Mouse (Mus musculus): ENCODE measurements at regions not wholly inside any gene's neighbourhood (a gene's known extent, or its start where the extent isn't known, plus 50 kb on each side); places are given as distances from the start of the nearest gene placed in this dataset.

- DNase-seq (ENCODE audit: low read depth, low spot score), result no peak
These were observed 70.4 kb downstream of the Irx5 start for GRCm38 (mm10) chr8:92427801-92428200.

DNA sequence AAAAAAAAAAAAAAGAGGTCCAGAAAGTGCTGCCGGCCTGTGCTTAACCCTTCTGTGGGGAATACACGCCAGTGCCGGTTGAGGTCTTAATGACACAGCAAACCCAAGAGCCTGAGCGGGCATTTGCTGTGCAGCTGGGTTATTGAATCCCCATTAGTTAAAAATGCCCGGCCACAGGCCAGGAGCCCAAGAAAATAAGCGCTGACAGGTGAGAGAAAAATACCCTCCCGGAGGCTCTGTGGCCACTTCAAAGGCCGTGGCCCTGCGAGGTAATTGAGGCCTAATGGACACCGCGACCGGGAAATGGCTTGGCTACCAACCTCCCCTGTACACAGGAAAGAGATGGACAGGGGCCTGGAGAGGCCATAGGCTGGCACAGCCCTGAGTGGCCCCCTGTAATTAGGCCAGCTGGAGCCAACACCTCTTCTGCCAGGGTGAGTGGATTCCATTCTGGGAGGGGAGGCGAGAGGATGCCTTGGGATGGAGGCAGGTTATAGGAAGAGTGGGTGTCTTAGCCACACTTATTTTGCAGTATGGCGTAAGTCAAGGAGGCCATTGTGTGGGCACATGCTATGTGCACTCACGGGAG is 79.7 kb downstream of the Irx5 start:
- no peak for DNase-seq (ENCODE audit: low read depth, low spot score)

- no peak for DNase-seq (ENCODE audit: low read depth, low spot score)
These were observed 80.9 kb downstream of the Irx5 start for GRCm38 (mm10) chr8:92438294-92438693.

GRCm38 (mm10) chr8:92439713-92440436 is 82.5 kb downstream of the Irx5 start:
- DNase-seq (ENCODE audit: low read depth, low spot score), result no peak

- no peak for DNase-seq (ENCODE audit: low read depth, low spot score)
These were observed 84.7 kb downstream of the Irx5 start for GRCm38 (mm10) chr8:92442086-92442485.

- no peak for DNase-seq (ENCODE audit: low read depth, low spot score)
These were observed 101.9 kb downstream of the Irx5 start for GRCm38 (mm10) chr8:92459291-92459690.

DNA sequence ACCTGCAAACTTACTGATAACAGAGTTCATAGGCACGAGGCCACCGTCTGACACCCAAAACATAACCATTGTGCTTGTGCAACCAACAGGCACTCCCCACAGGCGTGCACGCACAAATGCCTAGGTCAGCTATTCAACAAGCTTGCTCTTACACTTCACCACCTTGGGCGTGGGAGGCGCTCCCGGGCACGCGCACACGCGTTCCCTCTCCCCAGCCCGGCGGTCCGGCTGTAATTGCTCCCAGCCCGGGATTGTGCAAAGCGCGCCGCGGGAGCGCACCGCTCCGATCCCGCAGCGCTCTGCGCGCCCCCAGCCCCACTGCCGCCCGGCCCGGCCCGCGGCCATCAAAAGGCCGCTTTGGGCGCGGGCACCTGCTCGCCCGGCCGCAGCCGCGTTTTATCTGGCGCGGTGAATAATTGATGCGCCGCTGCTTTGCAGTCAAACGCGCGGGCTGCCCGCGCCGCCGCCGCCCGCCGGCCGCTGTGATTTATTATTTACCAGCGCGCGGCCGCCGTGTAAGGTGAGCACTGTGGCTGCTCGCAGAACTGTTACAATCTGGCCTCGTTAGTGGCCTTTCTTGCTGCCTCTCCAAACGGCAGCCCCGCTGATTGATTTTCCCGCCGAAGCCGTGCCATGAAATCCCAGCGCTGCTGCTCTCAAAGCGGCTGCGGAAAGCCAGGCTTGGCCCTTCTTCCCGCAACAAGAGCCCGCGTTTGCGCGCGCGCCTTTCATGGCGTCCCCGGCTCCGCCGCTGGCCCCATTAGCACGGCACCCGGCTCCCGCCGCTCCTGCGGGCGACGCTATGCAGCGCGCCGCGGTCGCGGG is 102.9 kb downstream of the Irx5 start:
- DNase-seq (ENCODE audit: low read depth, low spot score), result peak; percentile 40

- DNase-seq (ENCODE audit: low read depth, low spot score), result no peak
These were observed 111.9 kb downstream of the Irx5 start for GRCm38 (mm10) chr8:92469141-92470000.

DNA sequence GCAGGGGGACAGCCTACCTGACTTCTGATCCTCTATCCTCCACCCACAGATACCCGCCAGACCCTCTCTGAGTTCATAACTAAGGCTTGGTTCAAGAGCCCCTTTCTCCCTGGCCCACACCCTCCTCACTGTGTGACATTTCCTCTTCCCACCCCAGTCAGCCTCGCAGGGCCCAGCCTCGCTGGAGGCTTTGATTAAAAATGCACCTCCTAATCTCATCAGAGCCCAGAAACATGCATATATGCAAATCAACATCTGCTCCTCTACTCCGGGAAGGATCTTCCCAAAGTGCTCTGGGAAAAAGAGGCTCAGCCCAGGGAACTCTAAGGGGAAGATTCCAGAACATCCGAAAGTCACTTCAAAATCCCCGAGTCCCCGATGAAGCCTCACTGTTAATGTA is 114.8 kb downstream of the Irx5 start:
- no peak for DNase-seq (ENCODE audit: low read depth, low spot score)

- DNase-seq (ENCODE audit: low read depth, low spot score), result no peak
These were observed 115.4 kb downstream of the Irx5 start for GRCm38 (mm10) chr8:92472817-92473216.

DNA sequence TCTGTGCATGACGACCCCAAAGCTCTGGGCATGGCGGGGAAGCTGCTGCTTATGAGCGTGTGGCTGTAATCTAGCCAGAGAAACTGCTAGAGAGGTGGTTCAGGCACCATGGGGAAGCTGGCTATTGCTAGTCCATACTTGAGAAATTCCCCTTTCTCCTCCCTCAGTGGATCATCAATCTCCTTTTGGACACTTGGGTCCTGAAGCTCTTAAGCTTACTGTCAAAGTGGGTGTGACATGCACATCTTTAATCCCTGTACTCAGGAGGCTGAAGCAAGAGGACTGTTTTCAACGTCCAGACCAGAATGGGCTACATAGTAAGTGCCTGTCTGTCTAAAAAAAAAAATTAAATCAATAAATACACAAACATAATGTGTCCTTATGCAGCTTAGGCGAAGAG is 125.0 kb downstream of the Irx5 start:
- DNase-seq (ENCODE audit: low read depth, low spot score), result no peak

DNA sequence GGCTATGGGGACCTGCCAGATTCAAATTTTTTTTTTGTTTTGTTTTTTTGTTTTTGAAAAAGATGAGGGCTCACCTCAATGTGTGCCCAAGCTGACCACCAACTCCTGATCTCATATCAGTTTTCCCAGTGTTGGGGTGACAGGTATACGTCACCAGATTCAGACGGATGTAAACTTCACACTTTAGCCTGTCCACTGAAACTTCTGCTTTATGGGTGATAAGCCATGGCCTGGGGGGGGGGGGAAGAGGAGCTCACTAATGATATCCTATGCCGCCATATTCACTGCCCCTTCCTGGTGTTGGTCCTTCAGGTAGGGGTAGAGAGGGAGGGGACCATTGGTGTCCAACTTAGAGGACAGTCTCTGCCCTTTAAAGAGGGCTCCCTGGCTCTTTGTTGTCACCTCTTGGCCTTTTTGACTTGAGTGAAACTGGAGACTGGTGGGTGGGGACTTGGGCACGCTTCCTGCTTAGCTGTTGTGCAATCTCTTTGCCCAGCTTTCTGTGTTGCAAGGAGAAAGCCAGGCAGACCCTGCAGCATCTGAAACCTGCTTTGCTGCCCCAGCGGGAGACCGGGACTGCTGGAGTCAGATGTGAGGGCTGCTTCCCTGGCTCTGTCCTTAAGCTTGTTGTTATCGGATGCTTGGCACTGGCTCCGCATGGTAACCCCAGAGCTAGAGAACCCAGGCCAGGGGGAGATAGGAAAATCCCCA is 125.8 kb downstream of the Irx5 start:
- DNase-seq (ENCODE audit: low read depth, low spot score), result no peak

DNA sequence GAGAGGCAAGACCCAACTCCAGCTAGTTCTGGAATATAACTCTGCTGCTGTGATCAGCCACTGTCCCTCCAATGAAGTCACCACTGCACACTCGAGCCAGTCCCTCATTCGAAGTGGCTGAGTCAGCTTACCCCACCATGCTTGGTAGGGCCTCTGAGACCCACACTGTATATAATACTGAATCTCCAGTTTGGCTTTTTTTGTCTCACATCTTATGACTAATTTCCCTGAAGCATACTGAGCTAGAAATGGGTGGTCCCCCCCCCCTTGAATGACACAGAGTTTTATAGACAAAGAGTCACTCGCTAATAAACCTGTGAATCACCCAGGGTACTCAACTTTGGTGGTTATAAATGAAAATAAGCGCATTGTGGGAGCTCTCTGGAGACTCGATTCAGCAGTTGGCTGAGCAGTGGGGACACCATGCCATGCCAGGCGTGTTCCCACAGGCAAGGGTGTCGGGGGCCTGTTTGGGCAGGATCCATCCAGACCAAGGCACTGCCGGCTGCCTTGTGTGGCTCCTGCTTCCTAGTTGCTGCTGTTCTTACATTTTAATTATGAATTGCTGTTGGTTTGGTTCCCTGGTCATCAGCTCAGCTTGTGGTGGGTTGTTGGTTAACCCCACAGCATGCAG is 131.2 kb downstream of the Irx5 start:
- DNase-seq (ENCODE audit: low read depth, low spot score), result no peak

GRCm38 (mm10) chr8:92491533-92491932 is 134.1 kb downstream of the Irx5 start:
- DNase-seq (ENCODE audit: low read depth, low spot score), result no peak

DNA sequence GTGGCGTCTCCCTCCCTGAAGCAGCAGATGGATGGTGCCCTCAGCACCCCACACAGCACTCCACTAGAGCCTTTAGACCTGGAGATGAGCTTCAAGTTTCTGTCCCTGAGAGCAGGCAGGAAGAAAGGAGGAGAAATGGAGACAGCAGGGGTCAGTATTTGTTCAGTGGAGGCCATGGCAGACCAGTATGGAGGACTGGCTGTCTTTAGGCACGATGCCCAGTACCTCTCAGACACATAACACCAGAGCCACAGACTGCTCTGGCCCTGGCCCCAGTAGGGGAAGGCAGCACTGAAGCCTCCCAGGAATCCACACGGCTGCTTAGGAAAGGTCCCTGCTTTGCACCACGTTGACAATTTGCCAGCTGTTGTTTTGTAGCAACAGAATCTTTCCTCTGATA is 136.0 kb downstream of the Irx5 start:
- DNase-seq (ENCODE audit: low read depth, low spot score), result no peak

- no peak for DNase-seq (ENCODE audit: low read depth, low spot score)
These were observed 148.3 kb downstream of the Irx5 start for GRCm38 (mm10) chr8:92505552-92506281.

- DNase-seq (ENCODE audit: low read depth, low spot score), result no peak
These were observed 149.0 kb downstream of the Irx5 start for GRCm38 (mm10) chr8:92506436-92506835.

DNA sequence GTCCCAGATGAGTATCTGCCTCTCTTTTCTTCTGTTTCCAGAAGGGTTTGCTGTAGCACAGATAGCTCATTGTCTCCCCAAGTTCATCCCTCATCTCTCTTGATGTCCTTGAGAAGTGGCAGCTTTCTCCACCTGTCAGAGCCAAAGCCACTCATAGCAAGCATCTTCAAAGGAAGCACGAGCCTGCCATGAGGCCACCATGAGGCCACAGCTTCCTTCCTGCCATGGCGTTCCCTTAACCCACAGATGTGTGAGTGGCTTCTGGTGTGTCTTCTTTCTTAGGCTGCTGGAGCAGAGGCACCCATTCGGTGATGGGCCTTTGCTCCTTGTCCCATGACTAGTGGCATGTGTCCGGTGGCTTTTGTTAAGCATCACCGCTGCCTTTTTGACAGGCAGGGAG is 149.5 kb downstream of the Irx5 start:
- DNase-seq (ENCODE audit: low read depth, low spot score), result no peak

GRCm38 (mm10) chr8:92515385-92515784 is 158.0 kb downstream of the Irx5 start:
- no peak for DNase-seq (ENCODE audit: low read depth, low spot score)

DNA sequence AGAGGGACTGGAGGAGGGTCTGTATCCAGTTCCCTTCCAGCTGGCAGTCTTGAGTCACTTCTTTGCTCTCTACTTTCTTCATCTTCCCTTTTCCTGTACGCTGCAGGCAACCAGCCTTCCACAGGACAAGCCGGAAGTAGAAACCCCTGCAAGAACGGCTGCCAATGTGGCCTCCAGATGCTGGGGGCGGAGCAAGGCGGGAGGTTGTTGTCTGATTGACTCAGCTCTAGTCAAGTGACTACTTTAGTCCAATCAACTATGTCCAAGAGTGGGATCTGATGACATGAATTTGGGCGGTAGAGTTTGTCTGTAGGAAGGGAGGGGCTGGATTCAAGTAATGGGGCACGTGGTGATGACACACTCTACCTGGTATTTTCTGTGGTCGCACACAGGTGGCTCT is 156.1 kb upstream of the Irx6 start:
- no peak for DNase-seq (ENCODE audit: low read depth, low spot score)
